Comparison of ENCODE assay signal across 8 mouse cellular contexts in the genomic region with DNA sequence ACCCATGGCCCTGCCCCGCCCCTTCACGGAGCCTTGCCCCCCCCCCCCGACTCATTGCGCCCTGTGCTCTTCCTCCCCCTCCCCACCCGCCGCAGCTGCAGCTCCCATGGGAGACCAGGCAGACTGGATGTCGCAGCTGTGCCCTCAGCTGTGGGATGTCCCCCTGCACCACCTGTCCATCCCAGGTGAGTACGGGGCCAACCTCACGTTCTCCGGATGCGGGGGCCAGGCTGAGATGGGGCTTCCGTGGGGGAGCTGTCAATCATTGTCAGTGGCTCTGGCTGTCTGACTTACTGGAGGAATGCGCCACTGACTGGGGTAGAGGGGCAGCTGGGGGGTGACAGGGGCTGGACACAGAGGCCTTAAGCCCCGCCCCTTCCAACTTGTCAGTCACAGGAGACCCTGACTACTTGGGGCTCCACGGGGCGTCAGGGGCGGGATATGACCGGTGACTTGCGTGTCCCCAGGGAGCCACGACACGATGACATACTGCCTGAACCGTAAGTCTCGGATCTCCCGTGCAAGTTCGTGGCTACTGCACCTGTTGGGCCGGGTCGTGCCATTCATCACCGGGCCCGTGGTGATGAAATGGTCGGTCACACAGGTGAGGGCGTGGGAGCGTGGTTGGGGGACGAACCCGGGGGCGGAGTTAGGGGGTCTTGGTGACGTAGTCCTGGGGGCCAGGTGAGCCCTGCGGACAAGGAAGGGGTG. TPM values are rescaled to one million over a fixed set of nuclear protein-coding genes. Genes with fewer than 3 reads are reported as not detected.
DNase-seq lines count a peak whose midpoint lies in the region; ATAC-seq and TF ChIP-seq lines count a peak whose summit lies in the region.

No protein-coding gene starts in this region.

- peaks cover 41% of the 10 kb centered on the region for H3K36me3 ChIP-seq in forebrain, embryonic 10.5 days (replicated peaks)
- peaks cover 34% of the 10 kb centered on the region for H3K36me3 ChIP-seq in intestine, postnatal 0 days (ENCODE audit: control insufficient read depth, insufficient read depth)
- H3K36me3 ChIP-seq in liver, embryonic 11.5 days (ENCODE audit: control insufficient read depth, insufficient read depth, low read length), result peaks cover 32% of the 10 kb centered on the region
- H3K36me3 ChIP-seq in neural tube, embryonic 14.5 days (ENCODE audit: control insufficient read depth, insufficient read depth, low read length), result peaks cover 28% of the 10 kb centered on the region

- 1% methylated on average over 33 of the region's 37 CpGs for WGBS in forebrain, embryonic 10.5 days
- WGBS in intestine, postnatal 0 days, result 4% methylated on average over 34 of the region's 37 CpGs
- 3% methylated on average over 36 of the region's 37 CpGs for WGBS in liver, embryonic 11.5 days
- WGBS in neural tube, embryonic 14.5 days, result 1% methylated on average over 32 of the region's 37 CpGs

- intact Hi-C loops in gastrocnemius, postnatal 14 days (cut with DNase I; ENCODE audit: low total_unique reads), result no loop called here

- peak overlapping the region; percentile 70 for H3K4me2 ChIP-seq in intestine, postnatal 0 days (replicated peaks; ENCODE audit: low read depth)
- peak overlapping the region; percentile 72 for H3K4me2 ChIP-seq in liver, embryonic 11.5 days
- peak overlapping the region; percentile 65 for H3K4me2 ChIP-seq in neural tube, embryonic 14.5 days (ENCODE audit: low read depth, low read length)

- H3K4me1 ChIP-seq in forebrain, embryonic 10.5 days, result peaks cover 43% of the 10 kb centered on the region
- peaks cover 4% of the 10 kb centered on the region for H3K4me1 ChIP-seq in intestine, postnatal 0 days (replicated peaks; ENCODE audit: control insufficient read depth, insufficient read depth, low read length)
- H3K4me1 ChIP-seq in liver, embryonic 11.5 days (replicated peaks; ENCODE audit: control insufficient read depth, insufficient read depth, low read length), result peaks cover 19% of the 10 kb centered on the region
- H3K4me1 ChIP-seq in neural tube, embryonic 14.5 days (ENCODE audit: control insufficient read depth, insufficient read depth, low read length), result peaks cover 15% of the 10 kb centered on the region; the same call in 1 of the 2 replicates

- peak overlapping the region; percentile 48 for H3K4me3 ChIP-seq in forebrain, embryonic 10.5 days
- H3K4me3 ChIP-seq in intestine, postnatal 0 days (ENCODE audit: low read depth, low read length), result peak overlapping the region; percentile 32
- peak overlapping the region; percentile 41 for H3K4me3 ChIP-seq in liver, embryonic 11.5 days (ENCODE audit: low read depth, low read length)
- H3K4me3 ChIP-seq in neural tube, embryonic 14.5 days (ENCODE audit: low read depth, low read length), result peak overlapping the region; percentile 27

- no peak overlapping the region for H3K9ac ChIP-seq in intestine, postnatal 0 days (ENCODE audit: low read depth, low read length)
- no peak overlapping the region for H3K9ac ChIP-seq in liver, embryonic 11.5 days (ENCODE audit: low read depth, low read length)
- H3K9ac ChIP-seq in neural tube, embryonic 14.5 days (replicated peaks; ENCODE audit: low read depth, low read length), result peak overlapping the region; percentile 39

- peaks cover 6% of the 10 kb centered on the region; the same call in 1 of the 2 replicates for H3K9me3 ChIP-seq in forebrain, embryonic 10.5 days
- no peaks in the 10 kb centered on the region for H3K9me3 ChIP-seq in intestine, postnatal 0 days (ENCODE audit: control insufficient read depth)
- no peaks in the 10 kb centered on the region for H3K9me3 ChIP-seq in liver, embryonic 11.5 days (ENCODE audit: control insufficient read depth, low read length)
- H3K9me3 ChIP-seq in neural tube, embryonic 14.5 days (ENCODE audit: control insufficient read depth, low read length), result no peaks in the 10 kb centered on the region

- ATAC-seq in activated CD4-positive, CD25-positive, alpha-beta regulatory T cell, adult 4 months, result peak; percentile 80
- ATAC-seq in intestine, postnatal 0 days, result peak; percentile 17; the same call in 1 of the 2 replicates
- peak; percentile 12; the same call in 1 of the 2 replicates for ATAC-seq in liver, embryonic 11.5 days (replicated peaks; ENCODE audit: low FRiP score)
- ATAC-seq in neural tube, embryonic 14.5 days (ENCODE audit: low read depth), result peak; percentile 36

- no peak overlapping the region for H3K27ac ChIP-seq in forebrain, embryonic 10.5 days
- no peak overlapping the region for H3K27ac ChIP-seq in intestine, postnatal 0 days (ENCODE audit: low read depth, low read length)
- H3K27ac ChIP-seq in liver, embryonic 11.5 days (ENCODE audit: low read depth, low read length), result no peak overlapping the region
- no peak overlapping the region for H3K27ac ChIP-seq in neural tube, embryonic 14.5 days (ENCODE audit: low read depth, low read length)

- no peak for TF ChIP-seq CTCF in intestine, postnatal 0 days (IDR thresholded peaks at IDR 0.05; ENCODE audit: low read depth)

- H3K27me3 ChIP-seq in forebrain, embryonic 10.5 days (ENCODE audit: poor library complexity, severe bottlenecking), result peaks cover 18% of the 10 kb centered on the region
- H3K27me3 ChIP-seq in intestine, postnatal 0 days (replicated peaks; ENCODE audit: control insufficient read depth, insufficient read depth, low read length), result no peaks in the 10 kb centered on the region
- peaks cover 7% of the 10 kb centered on the region; the same call in 1 of the 2 replicates for H3K27me3 ChIP-seq in liver, embryonic 11.5 days (replicated peaks; ENCODE audit: control insufficient read depth, insufficient read depth, low read length)
- no peaks in the 10 kb centered on the region for H3K27me3 ChIP-seq in neural tube, embryonic 14.5 days (ENCODE audit: control insufficient read depth, insufficient read depth, low read length)

- peak; percentile 5 for DNase-seq in gastrocnemius, postnatal 14 days
- DNase-seq in gastrocnemius, postnatal 10 days, result no peak
- no peak for DNase-seq in forebrain, embryonic 10.5 days (ENCODE audit: extremely low spot score, low spot score)
- DNase-seq in liver, embryonic 11.5 days (ENCODE audit: low spot score), result peak; percentile 49
- DNase-seq in yolk sac, embryonic 10.5 days (ENCODE audit: low spot score), result no peak

RNA-seq across cellular contexts. Expression of gene Plcxd1, which starts 1.3 kb away (rescaled TPM):
- total RNA-seq in gastrocnemius, postnatal 14 days (2021), result not detected
- total RNA-seq in gastrocnemius, postnatal 10 days (2021), result under 1 TPM in 1 of 2 experiments, not detected in 1; 0.07 TPM
- polyA plus RNA-seq in activated CD4-positive, CD25-positive, alpha-beta regulatory T cell, adult 4 months (2017; shearing (Covaris generic)), result 1 to 10 TPM in 1 of 2 experiments, under 1 TPM in 1; 0.63 to 1.6 TPM
- 1.3 and 1.5 TPM in 2 replicates for polyA plus RNA-seq in forebrain, embryonic 10.5 days (2016; fragmentation: Nextera tagmentation; extraction: Ambion mirVana)
- polyA plus RNA-seq in intestine, postnatal 0 days (2015; fragmentation: Nextera tagmentation; extraction: Ambion mirVana), result 0.63 and 0.78 TPM in 2 replicates
- polyA plus RNA-seq in liver, embryonic 11.5 days (2014; fragmentation: Nextera tagmentation; extraction: Ambion mirVana), result 0.71 and 1.3 TPM in 2 replicates
- 2.0 and 2.7 TPM in 2 replicates for polyA plus RNA-seq in neural tube, embryonic 14.5 days (2014; fragmentation: Nextera tagmentation; extraction: Ambion mirVana)

RNA-seq across cellular contexts. Expression of gene Gm35315, which starts 6.9 kb away (rescaled TPM):
- total RNA-seq in gastrocnemius, postnatal 14 days (2021), result under 1 TPM; 0.12 to 0.24 TPM
- total RNA-seq in gastrocnemius, postnatal 10 days (2021), result under 1 TPM; 0.28 to 0.34 TPM
- polyA plus RNA-seq in activated CD4-positive, CD25-positive, alpha-beta regulatory T cell, adult 4 months (2017; shearing (Covaris generic)), result 1 to 10 TPM; 1.6 to 3.0 TPM
- 3.5 and 3.8 TPM in 2 replicates for polyA plus RNA-seq in forebrain, embryonic 10.5 days (2016; fragmentation: Nextera tagmentation; extraction: Ambion mirVana)
- 0.25 and 0.52 TPM in 2 replicates for polyA plus RNA-seq in intestine, postnatal 0 days (2015; fragmentation: Nextera tagmentation; extraction: Ambion mirVana)
- 2.0 and 3.1 TPM in 2 replicates for polyA plus RNA-seq in liver, embryonic 11.5 days (2014; fragmentation: Nextera tagmentation; extraction: Ambion mirVana)
- 0.33 and 0.50 TPM in 2 replicates for polyA plus RNA-seq in neural tube, embryonic 14.5 days (2014; fragmentation: Nextera tagmentation; extraction: Ambion mirVana)

RNA-seq across cellular contexts. Expression of gene Gtpbp6, which starts 6.9 kb away (rescaled TPM):
- 10 to 100 TPM; 11.1 to 14.3 TPM for total RNA-seq in gastrocnemius, postnatal 14 days (2021)
- 10 to 100 TPM; 19.6 to 22.5 TPM for total RNA-seq in gastrocnemius, postnatal 10 days (2021)
- polyA plus RNA-seq in activated CD4-positive, CD25-positive, alpha-beta regulatory T cell, adult 4 months (2017; shearing (Covaris generic)), result 10 to 100 TPM; 11.6 to 11.7 TPM
- polyA plus RNA-seq in forebrain, embryonic 10.5 days (2016; fragmentation: Nextera tagmentation; extraction: Ambion mirVana), result 32.8 and 32.9 TPM in 2 replicates
- polyA plus RNA-seq in intestine, postnatal 0 days (2015; fragmentation: Nextera tagmentation; extraction: Ambion mirVana), result 14.9 and 15.2 TPM in 2 replicates
- polyA plus RNA-seq in liver, embryonic 11.5 days (2014; fragmentation: Nextera tagmentation; extraction: Ambion mirVana), result 18.7 and 20.9 TPM in 2 replicates
- 57.3 and 61.5 TPM in 2 replicates for polyA plus RNA-seq in neural tube, embryonic 14.5 days (2014; fragmentation: Nextera tagmentation; extraction: Ambion mirVana)

RNA-seq across cellular contexts. Expression of gene Zfp605, which starts 8.8 kb away (rescaled TPM):
- total RNA-seq in gastrocnemius, postnatal 14 days (2021), result 1 to 10 TPM; 2.9 to 3.2 TPM
- 1 to 10 TPM; 3.1 to 3.2 TPM for total RNA-seq in gastrocnemius, postnatal 10 days (2021)
- polyA plus RNA-seq in activated CD4-positive, CD25-positive, alpha-beta regulatory T cell, adult 4 months (2017; shearing (Covaris generic)), result 1 to 10 TPM; 3.5 to 4.6 TPM
- polyA plus RNA-seq in forebrain, embryonic 10.5 days (2016; fragmentation: Nextera tagmentation; extraction: Ambion mirVana), result 7.0 and 7.4 TPM in 2 replicates
- 2.0 TPM in 2 replicates for polyA plus RNA-seq in intestine, postnatal 0 days (2015; fragmentation: Nextera tagmentation; extraction: Ambion mirVana)
- 3.4 and 3.6 TPM in 2 replicates for polyA plus RNA-seq in liver, embryonic 11.5 days (2014; fragmentation: Nextera tagmentation; extraction: Ambion mirVana)
- polyA plus RNA-seq in neural tube, embryonic 14.5 days (2014; fragmentation: Nextera tagmentation; extraction: Ambion mirVana), result 12.2 and 17.1 TPM in 2 replicates

RNA-seq across cellular contexts. Expression of gene Gm17655, which starts 28.8 kb away (rescaled TPM):
- 1 to 10 TPM; 2.5 to 2.8 TPM for total RNA-seq in gastrocnemius, postnatal 14 days (2021)
- total RNA-seq in gastrocnemius, postnatal 10 days (2021), result 1 to 10 TPM; 1.9 to 2.7 TPM
- 10 to 100 TPM in 1 of 2 experiments, 1 to 10 TPM in 1; 8.8 to 11.2 TPM for polyA plus RNA-seq in activated CD4-positive, CD25-positive, alpha-beta regulatory T cell, adult 4 months (2017; shearing (Covaris generic))
- 6.1 and 6.4 TPM in 2 replicates for polyA plus RNA-seq in forebrain, embryonic 10.5 days (2016; fragmentation: Nextera tagmentation; extraction: Ambion mirVana)
- 1.4 and 1.6 TPM in 2 replicates for polyA plus RNA-seq in intestine, postnatal 0 days (2015; fragmentation: Nextera tagmentation; extraction: Ambion mirVana)
- polyA plus RNA-seq in liver, embryonic 11.5 days (2014; fragmentation: Nextera tagmentation; extraction: Ambion mirVana), result 2.7 and 7.0 TPM in 2 replicates
- 5.3 and 7.5 TPM in 2 replicates for polyA plus RNA-seq in neural tube, embryonic 14.5 days (2014; fragmentation: Nextera tagmentation; extraction: Ambion mirVana)

Comparison
In these comparisons a context has a peak if more than half of its experiments do, and no peak if none do; other contexts are left out.
1. DNase-seq: peak in gastrocnemius, postnatal 14 days (single experiment) and liver, embryonic 11.5 days (single experiment); none in gastrocnemius, postnatal 10 days (single experiment), forebrain, embryonic 10.5 days (single experiment) and yolk sac, embryonic 10.5 days (single experiment).
2. ATAC-seq: peak in every context shown above with its lines; median percentile 80 in activated CD4-positive, CD25-positive, alpha-beta regulatory T cell, adult 4 months; 36 in neural tube, embryonic 14.5 days; 17 in intestine, postnatal 0 days; 12 in liver, embryonic 11.5 days.
3. Peak in every context shown above with its lines, with median percentiles within 50 percentile points of each other: H3K4me3 ChIP-seq and H3K4me2 ChIP-seq.